Comparison of ENCODE assay signal across 8 mouse cellular contexts in the genomic region with DNA sequence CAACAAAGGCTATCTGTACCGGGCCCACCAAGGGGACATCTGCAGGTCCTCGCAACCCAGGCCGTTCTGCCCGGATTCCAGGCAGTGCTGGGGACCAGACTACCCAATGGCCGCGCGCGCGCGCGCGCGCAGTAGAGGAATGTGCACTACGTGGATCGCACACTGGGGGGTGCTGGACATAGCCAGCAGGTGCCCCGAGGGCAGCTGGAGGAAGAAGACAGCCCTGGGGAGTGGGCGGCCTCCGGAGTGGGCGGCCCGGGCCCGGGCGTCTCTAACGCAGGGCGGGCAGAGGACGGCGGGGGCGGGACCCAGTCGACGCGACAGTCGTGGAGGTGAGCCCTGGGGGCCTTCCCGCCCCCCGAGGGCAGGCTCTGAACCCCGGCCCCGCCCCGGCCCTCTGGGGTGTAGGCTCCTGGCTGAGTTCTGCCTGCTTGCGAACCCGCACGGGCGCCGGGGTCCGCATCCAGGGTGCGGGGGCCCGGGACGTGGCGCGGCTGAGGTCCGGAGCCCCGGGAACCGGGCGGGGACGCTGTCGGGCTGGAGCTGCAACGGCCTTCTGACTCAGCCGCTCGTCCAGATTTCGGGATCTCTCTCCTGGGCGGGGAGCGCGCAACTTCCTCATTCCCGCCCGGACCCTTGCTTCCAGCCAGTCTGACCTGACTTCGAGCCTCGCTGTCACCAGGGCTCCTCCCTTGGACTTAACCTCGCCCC. TPM values are rescaled to one million over a fixed set of nuclear protein-coding genes. Genes with fewer than 3 reads are reported as not detected.
DNase-seq lines count a peak whose midpoint lies in the region; ATAC-seq and TF ChIP-seq lines count a peak whose summit lies in the region.

A gene (plus strand): TSS at position 188 of the 711 bp plus-strand sequence.

- ATAC-seq in erythroblast, adult 5-6 weeks (replicated peaks; ENCODE audit: low FRiP score, poor library complexity, severe bottlenecking) = no peak
- peak; percentile 85 for ATAC-seq in embryonic facial prominence, embryonic 12.5 days (ENCODE audit: insufficient number of reproducible peaks, insufficient read depth, low FRiP score, low TSS enrichment)
- peak; percentile 90 for ATAC-seq in limb, embryonic 14.5 days (ENCODE audit: low FRiP score, low read depth)
- peak; percentile 89 for ATAC-seq in midbrain, embryonic 16.5 days

- H3K27ac ChIP-seq in embryonic facial prominence, embryonic 12.5 days = no peak within 1 kb of the TSS; the same call in 1 of the 2 replicates
- H3K27ac ChIP-seq in heart, adult 2 months = peak within 1 kb of the TSS; percentile 83
- H3K27ac ChIP-seq in limb, embryonic 14.5 days (replicated peaks; ENCODE audit: low read depth, low read length) = no peak within 1 kb of the TSS
- peak within 1 kb of the TSS; percentile 19; the same call in 1 of the 2 replicates for H3K27ac ChIP-seq in midbrain, embryonic 16.5 days (ENCODE audit: low read length)
- H3K27ac ChIP-seq in spleen, adult 2 months (ENCODE audit: insufficient read depth, low read length) = no peak within 1 kb of the TSS; the same call in 1 of the 2 replicates

- H3K79me2 ChIP-seq in heart, adult 2 months (replicated peaks; ENCODE audit: control insufficient read depth, insufficient read depth, low read length) = no peaks in the 10 kb centered on the region

- H3K4me1 ChIP-seq in erythroblast, embryonic 14.5 days (ENCODE audit: control insufficient read depth) = peaks cover 12% of the 10 kb centered on the region
- H3K4me1 ChIP-seq in embryonic facial prominence, embryonic 12.5 days = no peaks in the 10 kb centered on the region
- H3K4me1 ChIP-seq in heart, adult 2 months (ENCODE audit: control insufficient read depth, insufficient read depth, low read length) = no peaks in the 10 kb centered on the region; the same call in 1 of the 2 replicates
- H3K4me1 ChIP-seq in limb, embryonic 14.5 days (ENCODE audit: control insufficient read depth, insufficient read depth, low read length) = no peaks in the 10 kb centered on the region; the same call in 1 of the 2 replicates
- peaks cover 5% of the 10 kb centered on the region; the same call in 1 of the 2 replicates for H3K4me1 ChIP-seq in midbrain, embryonic 16.5 days (ENCODE audit: control insufficient read depth, insufficient read depth, low read length)
- H3K4me1 ChIP-seq in spleen, adult 2 months (ENCODE audit: control insufficient read depth, insufficient read depth, insufficient read length) = no peaks in the 10 kb centered on the region; the same call in none of the 2 replicates

- no peaks in the 10 kb centered on the region for H3K9me3 ChIP-seq in erythroblast, embryonic 14.5 days (ENCODE audit: control insufficient read depth, low read length)
- H3K9me3 ChIP-seq in embryonic facial prominence, embryonic 12.5 days = no peaks in the 10 kb centered on the region
- H3K9me3 ChIP-seq in limb, embryonic 14.5 days (ENCODE audit: control insufficient read depth, low read length) = no peaks in the 10 kb centered on the region
- H3K9me3 ChIP-seq in midbrain, embryonic 16.5 days (replicated peaks; ENCODE audit: control insufficient read depth, low read length, poor library complexity, severe bottlenecking) = no peaks in the 10 kb centered on the region

- H3K36me3 ChIP-seq in erythroblast, embryonic 14.5 days (ENCODE audit: control insufficient read depth) = no peaks in the 10 kb centered on the region
- H3K36me3 ChIP-seq in embryonic facial prominence, embryonic 12.5 days = no peaks in the 10 kb centered on the region
- no peaks in the 10 kb centered on the region for H3K36me3 ChIP-seq in heart, adult 2 months (ENCODE audit: control insufficient read depth, insufficient read depth, low read length)
- H3K36me3 ChIP-seq in limb, embryonic 14.5 days (ENCODE audit: control insufficient read depth, insufficient read depth, low read length) = no peaks in the 10 kb centered on the region
- no peaks in the 10 kb centered on the region for H3K36me3 ChIP-seq in midbrain, embryonic 16.5 days (ENCODE audit: control insufficient read depth, insufficient read depth, low read length)
- H3K36me3 ChIP-seq in spleen, adult 2 months (ENCODE audit: control insufficient read depth, insufficient read depth, low read length) = no peaks in the 10 kb centered on the region

- H3K4me3 ChIP-seq in erythroblast, embryonic 14.5 days (replicated peaks) = peak within 1 kb of the TSS; percentile 54
- H3K4me3 ChIP-seq in embryonic facial prominence, embryonic 12.5 days = peak within 1 kb of the TSS; percentile 64
- H3K4me3 ChIP-seq in heart, adult 2 months = peak within 1 kb of the TSS; percentile 70
- peak within 1 kb of the TSS; percentile 61 for H3K4me3 ChIP-seq in limb, embryonic 14.5 days (replicated peaks; ENCODE audit: low read length)
- H3K4me3 ChIP-seq in midbrain, embryonic 16.5 days (ENCODE audit: low read depth, low read length) = peak within 1 kb of the TSS; percentile 60
- peak within 1 kb of the TSS; percentile 57 for H3K4me3 ChIP-seq in spleen, adult 2 months (ENCODE audit: extremely low read depth, insufficient read depth, insufficient read length)

- peak; percentile 24; the same call in 1 of the 2 replicates for TF ChIP-seq EP300 in heart, adult 2 months (IDR thresholded peaks at IDR 0.05; ENCODE audit: insufficient read depth, low read depth, low read length)

- under 1% methylated on average over 60 of the region's 65 CpGs for WGBS in embryonic facial prominence, embryonic 12.5 days
- WGBS in heart, adult 2 months = 1% methylated on average over 53 of the region's 65 CpGs
- 1% methylated on average over 36 of the region's 65 CpGs for WGBS in limb, embryonic 14.5 days
- under 1% methylated on average over 57 of the region's 65 CpGs for WGBS in midbrain, embryonic 16.5 days
- 1% methylated on average over 64 of the region's 65 CpGs for WGBS in spleen, adult 2 months

- peak within 1 kb of the TSS; percentile 66 for H3K9ac ChIP-seq in embryonic facial prominence, embryonic 12.5 days
- peak within 1 kb of the TSS; percentile 76 for H3K9ac ChIP-seq in heart, adult 2 months (ENCODE audit: low read depth, low read length)
- H3K9ac ChIP-seq in limb, embryonic 14.5 days (ENCODE audit: low read depth, low read length, severe bottlenecking) = peak within 1 kb of the TSS; percentile 76
- H3K9ac ChIP-seq in midbrain, embryonic 16.5 days (ENCODE audit: low read depth, low read length) = peak within 1 kb of the TSS; percentile 75

- H3K27me3 ChIP-seq in erythroblast, embryonic 14.5 days (ENCODE audit: control insufficient read depth) = peaks cover 48% of the 10 kb centered on the region
- peaks cover 24% of the 10 kb centered on the region for H3K27me3 ChIP-seq in embryonic facial prominence, embryonic 12.5 days
- H3K27me3 ChIP-seq in heart, adult 2 months (ENCODE audit: control insufficient read depth, insufficient read depth, low read length) = no peaks in the 10 kb centered on the region
- peaks cover 6% of the 10 kb centered on the region; the same call in 1 of the 2 replicates for H3K27me3 ChIP-seq in limb, embryonic 14.5 days (ENCODE audit: control insufficient read depth, insufficient read depth, low read length)
- H3K27me3 ChIP-seq in midbrain, embryonic 16.5 days (ENCODE audit: control insufficient read depth, insufficient read depth, low read depth, low read length) = no peaks in the 10 kb centered on the region; the same call in 1 of the 2 replicates
- peaks cover 4% of the 10 kb centered on the region; the same call in 1 of the 2 replicates for H3K27me3 ChIP-seq in spleen, adult 2 months (ENCODE audit: control insufficient read depth, insufficient read depth, low read length)

- H3K4me2 ChIP-seq in embryonic facial prominence, embryonic 12.5 days (replicated peaks) = peak within 1 kb of the TSS; percentile 91
- peak within 1 kb of the TSS; percentile 90 for H3K4me2 ChIP-seq in limb, embryonic 14.5 days (replicated peaks; ENCODE audit: low read depth, low read length, severe bottlenecking)
- H3K4me2 ChIP-seq in midbrain, embryonic 16.5 days (ENCODE audit: low read length) = peak within 1 kb of the TSS; percentile 76

- peak; percentile 91 to 94 for DNase-seq in heart, adult 2 months
- peak; percentile 87 to 89 for DNase-seq in kidney, adult 8-10 months
- peak; percentile 92 for DNase-seq in limb, embryonic 14.5 days (ENCODE audit: low spot score)
- DNase-seq in spleen, adult 2 months (ENCODE audit: low read depth in 1 of 2, low spot score in 2 of 2) = peak; percentile 52 to 79

- peak; percentile 68 for TF ChIP-seq POLR2A in heart, adult 2 months (IDR thresholded peaks at IDR 0.05; ENCODE audit: insufficient read depth, low read depth, low read length)
- TF ChIP-seq POLR2A in limb, embryonic 14.5 days (IDR thresholded peaks at IDR 0.05; ENCODE audit: borderline replicate concordance, extremely low read depth, insufficient read depth, insufficient read length) = no peak
- no peak for TF ChIP-seq POLR2A in spleen, adult 2 months (IDR thresholded peaks at IDR 0.05; ENCODE audit: low read depth, low read length)

- intact Hi-C loops in heart, adult 2 months (cut with DNase I) = loop anchor here (1.0 to 2.0 kb wide), 3 partner anchors 15 to 65 kb away; a partner anchor contains a TSS

- TF ChIP-seq CTCF in heart, adult 2 months (IDR thresholded peaks at IDR 0.05) = peak; percentile 81
- TF ChIP-seq CTCF in spleen, adult 2 months (IDR thresholded peaks at IDR 0.05; ENCODE audit: extremely low read depth, insufficient read depth, insufficient read length, insufficient replicate concordance) = peak; percentile 62; the same call in 1 of the 2 replicates

RNA-seq across cellular contexts. Expression of the gene that starts here (rescaled TPM):
- 0.01 TPM in 1 of 2 replicates, not detected in the other for polyA plus RNA-seq in erythroblast, embryonic 14.5 days (2012)
- total RNA-seq in erythroblast, adult 5-6 weeks (2015; ENCODE audit: low replicate concordance) = 0.42 TPM in 1 of 2 replicates, not detected in the other
- total RNA-seq in erythroblast, adult 5-6 weeks (2017; ENCODE audit: low replicate concordance) = not detected in 2 replicates
- polyA plus RNA-seq in embryonic facial prominence, embryonic 12.5 days (2016; fragmentation: Nextera tagmentation; extraction: Ambion mirVana) = 4.4 and 6.7 TPM in 2 replicates
- total RNA-seq in heart, adult 2 months (2021) = 1 to 10 TPM; 4.3 to 5.8 TPM
- 15.1 and 21.0 TPM in 2 replicates for polyA plus RNA-seq in heart, adult 2 months (2012; rRNA removed)
- 18.9 and 22.6 TPM in 2 replicates for polyA plus RNA-seq in limb, embryonic 14.5 days (2012; rRNA removed)
- 5.8 and 7.5 TPM in 2 replicates for polyA plus RNA-seq in limb, embryonic 14.5 days (2014; fragmentation: Nextera tagmentation; extraction: Ambion mirVana)
- polyA plus RNA-seq in midbrain, embryonic 16.5 days (2015; fragmentation: Nextera tagmentation; extraction: Ambion mirVana) = 17.9 and 19.6 TPM in 2 replicates
- polyA plus RNA-seq in spleen, adult 2 months (2012; rRNA removed) = 12.3 and 13.9 TPM in 2 replicates

Comparison
In these comparisons a context has a peak if more than half of its experiments do, and no peak if none do; other contexts are left out.
1. H3K27ac ChIP-seq: peak in heart, adult 2 months (single experiment) and midbrain, embryonic 16.5 days (single experiment); none in embryonic facial prominence, embryonic 12.5 days (single experiment), limb, embryonic 14.5 days (single experiment) and spleen, adult 2 months (single experiment).
2. Peak in every context shown above with its lines, with median percentiles within 50 percentile points of each other: H3K4me3 ChIP-seq, H3K4me2 ChIP-seq, H3K9ac ChIP-seq and DNase-seq.